In the genomic region with DNA sequence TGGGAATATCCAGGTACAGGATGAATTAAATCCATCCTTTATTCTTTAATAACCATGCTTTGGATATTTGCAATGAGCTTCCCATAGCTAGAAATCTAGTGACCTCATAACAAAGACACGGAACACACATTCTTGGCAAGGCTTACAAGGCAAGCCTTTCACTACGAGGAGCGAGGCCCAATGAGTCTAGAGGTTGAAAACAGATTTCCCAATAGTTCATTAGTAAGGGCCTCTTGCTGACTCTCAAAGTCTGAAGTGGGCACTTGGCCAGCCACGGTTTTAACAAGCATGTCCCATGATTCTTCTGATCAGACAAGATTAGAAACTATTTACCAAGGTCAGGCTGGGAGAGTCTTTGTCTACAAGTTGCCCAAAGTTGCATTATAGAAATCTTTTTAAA, we compare ENCODE assay signal across 9 mouse cellular contexts.
DNase-seq lines count a peak whose midpoint lies in the region; ATAC-seq lines count a peak whose summit lies in the region.
"Had no signal": no experiment of that assay in that cellular context is flagged by ENCODE, and none has a peak within 500 bp of the region (broad histone marks: within the 10 kb centered on the region; RNA-seq: fewer than 3 reads in every experiment).

No protein-coding gene starts in this region.

- intact Hi-C loops in heart, postnatal 36 days (cut with DNase I): no loop called here

- no peak for ATAC-seq in hindbrain, embryonic 15.5 days (ENCODE audit: low FRiP score, low read depth)
- ATAC-seq in hindbrain, embryonic 12.5 days (ENCODE audit: low FRiP score): no peak
- no peak for ATAC-seq in erythroid progenitor cell, adult 5-6 weeks (replicated peaks; ENCODE audit: low FRiP score, poor library complexity, severe bottlenecking)
- ATAC-seq: midbrain, embryonic 15.5 days had no signal

- peak; percentile 67 for DNase-seq in adrenal gland, postnatal 25 days
- peak; percentile 22 to 36 for DNase-seq in heart, postnatal 36 days
- DNase-seq in lung, postnatal 25 days (ENCODE audit: low spot score): peak; percentile 85
- no peak for DNase-seq in embryo, embryonic 10.5 days (ENCODE audit: low spot score)
- no peak for DNase-seq in layer of hippocampus, adult 9-11 months

- no peak overlapping the region for H3K4me3 ChIP-seq in hindbrain, embryonic 15.5 days
- H3K4me3 ChIP-seq in hindbrain, embryonic 12.5 days: no peak overlapping the region
- H3K4me3 ChIP-seq: midbrain, embryonic 15.5 days had no signal

- H3K4me1 ChIP-seq in hindbrain, embryonic 15.5 days (replicated peaks): 0 out of 2 replicates have a peak, but pooled peaks cover 5% of the 10 kb centered on the region
- no peaks in the 10 kb centered on the region for H3K4me1 ChIP-seq in hindbrain, embryonic 12.5 days
- H3K4me1 ChIP-seq: midbrain, embryonic 15.5 days had no signal

- no peaks in the 10 kb centered on the region for H3K36me3 ChIP-seq in hindbrain, embryonic 15.5 days
- no peaks in the 10 kb centered on the region for H3K36me3 ChIP-seq in hindbrain, embryonic 12.5 days
- H3K36me3 ChIP-seq: midbrain, embryonic 15.5 days had no signal

- 54% methylated on average over 4 of the region's 4 CpGs for WGBS in hindbrain, embryonic 15.5 days
- 83% methylated on average over 4 of the region's 4 CpGs for WGBS in hindbrain, embryonic 12.5 days

- H3K9ac ChIP-seq in hindbrain, embryonic 15.5 days: no peak overlapping the region
- no peak overlapping the region for H3K9ac ChIP-seq in hindbrain, embryonic 12.5 days
- H3K9ac ChIP-seq: midbrain, embryonic 15.5 days had no signal

- H3K27ac ChIP-seq in hindbrain, embryonic 15.5 days (replicated peaks): 0 out of 2 replicates have a peak overlapping the region, but pooled peaks have one; percentile 20
- no peak overlapping the region for H3K27ac ChIP-seq in hindbrain, embryonic 12.5 days
- H3K27ac ChIP-seq: midbrain, embryonic 15.5 days had no signal

- no peaks in the 10 kb centered on the region for H3K9me3 ChIP-seq in hindbrain, embryonic 15.5 days
- no peaks in the 10 kb centered on the region for H3K9me3 ChIP-seq in hindbrain, embryonic 12.5 days (replicated peaks)
- H3K9me3 ChIP-seq: midbrain, embryonic 15.5 days had no signal

- H3K4me2 ChIP-seq in hindbrain, embryonic 15.5 days: no peak overlapping the region
- H3K4me2 ChIP-seq in hindbrain, embryonic 12.5 days (replicated peaks): no peak overlapping the region
- H3K4me2 ChIP-seq: midbrain, embryonic 15.5 days had no signal

- no peaks in the 10 kb centered on the region for H3K27me3 ChIP-seq in hindbrain, embryonic 15.5 days
- H3K27me3 ChIP-seq in hindbrain, embryonic 12.5 days: no peaks in the 10 kb centered on the region
- H3K27me3 ChIP-seq: midbrain, embryonic 15.5 days had no signal

Comparison
In these comparisons a context has a peak if more than half of its experiments do, and no peak if none do; other contexts are left out.
1. DNase-seq: peak in adrenal gland, postnatal 25 days (single experiment), heart, postnatal 36 days (2 of 2) and lung, postnatal 25 days (single experiment); none in embryo, embryonic 10.5 days (single experiment) and layer of hippocampus, adult 9-11 months (single experiment).